Mouse (Mus musculus): Measurements from ENCODE around the gene Pnpo.

GRCm38 (mm10) chr11:96926587-96926986, 17.2 kb downstream of the Pnpo start:
- TF ChIP-seq MAX (IDR thresholded peaks at IDR 0.05; ENCODE audit: low read depth) (no peak), POLR2A (IDR thresholded peaks at IDR 0.05; ENCODE audit: insufficient read length, low read depth) (no peak), MYOD1 (IDR thresholded peaks at IDR 0.05; ENCODE audit: control insufficient read depth in 1 of 3, insufficient read length in 2 of 3, low read depth in 2 of 3) (no peak), POLR2AphosphoS2 (IDR thresholded peaks at IDR 0.05; ENCODE audit: insufficient read length, low read depth) (no peak), CEBPB (IDR thresholded peaks at IDR 0.05; ENCODE audit: insufficient read depth, poor library complexity, severe bottlenecking) (no peak), USF1 (IDR thresholded peaks at IDR 0.05; ENCODE audit: low read depth) (no peak), TCF12 (IDR thresholded peaks at IDR 0.05; ENCODE audit: insufficient read depth, poor library complexity, severe bottlenecking) (no peak), MYOG (IDR thresholded peaks at IDR 0.05; ENCODE audit: control insufficient read depth in 1 of 3, insufficient read depth in 1 of 3, insufficient read length in 2 of 3, low read depth in 2 of 3) (no peak)
